Mouse (Mus musculus) cerebellum, adult 2 months (tissue): ENCODE results near the gene Zdhhc1.

ENCODE experiments used
- CTCF ChIP-seq: fragments of 200-500 bp; IDR thresholded peaks from 2 replicates; pipeline ENCODE4 v1.5.1; 2011; ENCODE audit warnings: low read depth, mild to moderate bottlenecking, control low read depth, low read length, moderate library complexity, borderline replicate concordance; ENCODE audit not compliant: insufficient read depth
- POLR2A ChIP-seq: fragments of 200-500 bp; IDR thresholded peaks from 2 replicates; pipeline ENCODE4 v1.6.1; 2011; ENCODE audit warnings: low read length, control low read depth, borderline replicate concordance; ENCODE audit not compliant: insufficient read depth

- TF ChIP-seq CTCF (no peak), POLR2A (no peak)
These were observed 17.5 kb upstream of the Zdhhc1 start for GRCm38 (mm10) chr8:105514194-105514593.
